Mouse (Mus musculus) midbrain, embryonic 10.5 days (tissue): ENCODE results near the gene Cish. TPM values are rescaled to one million over a fixed set of nuclear protein-coding genes. Genes with fewer than 3 reads are reported as not detected.

Experiments used
- DNase-seq: peaks from one replicate; pipeline ENCODE4 v3.0.0-alpha.2; 2017; ENCODE audit warnings: low spot score
- H3K27ac ChIP-seq: fragments of 300-500 bp; sonication (generic); replicated peaks from 2 replicates; pipeline ENCODE4 v1.5.1; 2016; ENCODE audit warnings: mild to moderate bottlenecking
- H3K27me3 ChIP-seq: fragments of 300-500 bp; sonication (generic); 2 replicates; pipeline ENCODE4 v1.6.1; 2016; ENCODE audit warnings: low read depth, mild to moderate bottlenecking; ENCODE audit not compliant: poor library complexity, severe bottlenecking
- H3K36me3 ChIP-seq: fragments of 300-500 bp; sonication (generic); 2 replicates; pipeline ENCODE4 v1.6.1; 2016; ENCODE audit warnings: mild to moderate bottlenecking, moderate library complexity
- H3K4me1 ChIP-seq: fragments of 300-500 bp; sonication (generic); 2 replicates; pipeline ENCODE4 v1.6.1; 2016
- H3K4me3 ChIP-seq: fragments of 300-500 bp; sonication (generic); 2 replicates; pipeline ENCODE4 v1.5.1; 2016; ENCODE audit warnings: mild to moderate bottlenecking, moderate library complexity
- H3K9me3 ChIP-seq: fragments of 300-500 bp; sonication (generic); replicated peaks from 2 replicates; pipeline ENCODE4 v1.6.1; 2016; ENCODE audit warnings: mild to moderate bottlenecking
- WGBS: fragments of 180-500 bp; shearing (Covaris S2); methylation state at CpG from one replicate; pipeline ENCODE4 v1.1.7; 2016; 5-methylcytosine and 5-hydroxymethylcytosine counted together
- polyA plus RNA-seq: library from polyadenylated mRNA; unstranded; fragments of >200 nt; fragmentation: Nextera tagmentation; extraction: Ambion mirVana; gene quantifications from 2 replicates; pipeline ENCODE4 v1.2.1, GENCODE M21; 2016

The Cish gene
- polyA plus RNA-seq, 1 experiment from 2014 or later, result 7.3 TPM

- H3K9me3 ChIP-seq, result no peaks in the 10 kb centered on the region
- peak overlapping the region; percentile 66 for H3K27ac ChIP-seq
- H3K36me3 ChIP-seq, result no peaks in the 10 kb centered on the region
- 21% methylated on average over 16 of the region's 16 CpGs for WGBS
- H3K27me3 ChIP-seq, result peaks cover 14% of the 10 kb centered on the region
- H3K4me1 ChIP-seq, result peaks cover 29% of the 10 kb centered on the region
- peak; percentile 49 for DNase-seq
- peak overlapping the region; percentile 22 for H3K4me3 ChIP-seq
Observed at GRCm38 (mm10) chr9:107279378-107280321, 16.2 kb upstream of the Cish start.

- peaks cover 37% of the 10 kb centered on the region for H3K4me1 ChIP-seq
- DNase-seq, result no peak
- peak overlapping the region; percentile 66 for H3K27ac ChIP-seq
- no peaks in the 10 kb centered on the region for H3K36me3 ChIP-seq
- H3K4me3 ChIP-seq, result peak overlapping the region; percentile 22; the same call in 1 of the 2 replicates
- WGBS, result 46% methylated on average over 13 of the region's 13 CpGs
- peaks cover 14% of the 10 kb centered on the region for H3K27me3 ChIP-seq
- no peaks in the 10 kb centered on the region for H3K9me3 ChIP-seq
Observed at GRCm38 (mm10) chr9:107280322-107281027, 15.4 kb upstream of the Cish start.

- Histone ChIP-seq H3K4me1 (peaks cover 37% of the 10 kb centered on the region), H3K4me3 (no peak overlapping the region), H3K27ac (no peak overlapping the region), H3K9me3 (no peaks in the 10 kb centered on the region), H3K36me3 (no peaks in the 10 kb centered on the region), H3K27me3 (peaks cover 14% of the 10 kb centered on the region)
- 87% methylated on average over 5 of the region's 5 CpGs for WGBS
- DNase-seq, result no peak
Observed at GRCm38 (mm10) chr9:107281241-107281987, 14.4 kb upstream of the Cish start.

GRCm38 (mm10) chr9:107282951-107283350 is 12.9 kb upstream of the Cish start:
- no peak for DNase-seq
- peaks cover 20% of the 10 kb centered on the region for H3K27me3 ChIP-seq
- H3K27ac ChIP-seq, result no peak overlapping the region
- 89% methylated on average over 9 of the region's 9 CpGs for WGBS
- H3K36me3 ChIP-seq, result no peaks in the 10 kb centered on the region
- H3K4me3 ChIP-seq, result no peak overlapping the region
- H3K4me1 ChIP-seq, result peaks cover 37% of the 10 kb centered on the region
- H3K9me3 ChIP-seq, result no peaks in the 10 kb centered on the region

- H3K27me3 ChIP-seq, result peaks cover 22% of the 10 kb centered on the region
- H3K4me1 ChIP-seq, result peaks cover 29% of the 10 kb centered on the region
- no peak for DNase-seq
- H3K9me3 ChIP-seq, result no peaks in the 10 kb centered on the region
- 26% methylated on average over 3 of the region's 3 CpGs for WGBS
- H3K4me3 ChIP-seq, result no peak overlapping the region
- H3K36me3 ChIP-seq, result no peaks in the 10 kb centered on the region
- no peak overlapping the region for H3K27ac ChIP-seq
Observed at GRCm38 (mm10) chr9:107285009-107285408, 10.8 kb upstream of the Cish start.

- no peak for DNase-seq
- Histone ChIP-seq H3K27ac (no peak overlapping the region), H3K36me3 (no peaks in the 10 kb centered on the region), H3K27me3 (peaks cover 31% of the 10 kb centered on the region), H3K4me3 (no peak overlapping the region), H3K9me3 (no peaks in the 10 kb centered on the region), H3K4me1 (peaks cover 24% of the 10 kb centered on the region)
- 77% methylated on average over 2 of the region's 2 CpGs for WGBS
Observed at GRCm38 (mm10) chr9:107287294-107287693, 8.5 kb upstream of the Cish start.

- 88% methylated on average over 14 of the region's 14 CpGs for WGBS
- Histone ChIP-seq H3K4me1 (peaks cover 24% of the 10 kb centered on the region), H3K4me3 (no peak overlapping the region)
Observed at GRCm38 (mm10) chr9:107288105-107288650, 7.6 kb upstream of the Cish start.

DNA sequence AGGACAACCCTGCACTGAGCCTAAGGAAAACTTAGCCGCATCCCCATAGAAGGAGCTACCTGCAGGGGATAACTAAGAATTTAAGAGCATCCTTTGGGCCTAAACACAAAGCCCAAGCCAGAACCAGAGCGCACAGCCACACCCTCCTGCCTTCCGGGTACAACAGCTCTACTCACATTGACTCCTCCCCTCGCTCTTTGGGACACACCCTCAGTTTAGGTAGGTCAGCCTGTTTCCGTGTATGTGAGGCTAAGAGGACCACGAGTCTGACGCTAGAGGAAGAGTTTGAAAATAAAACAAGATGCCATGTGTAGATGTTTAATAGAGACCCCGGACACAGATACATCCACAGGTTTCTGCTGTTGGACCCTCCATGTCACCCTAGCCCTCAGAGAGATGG is 7.1 kb upstream of the Cish start:
- Histone ChIP-seq H3K4me3 (peak overlapping the region; percentile 63), H3K36me3 (no peaks in the 10 kb centered on the region), H3K27ac (no peak overlapping the region), H3K27me3 (peaks cover 38% of the 10 kb centered on the region), H3K9me3 (no peaks in the 10 kb centered on the region), H3K4me1 (peaks cover 24% of the 10 kb centered on the region)
- WGBS, result 28% methylated on average over 8 of the region's 8 CpGs
- DNase-seq, result no peak

More at GRCm38 (mm10) chr9:107288105-107288650, 7.6 kb upstream of the Cish start:
- Histone ChIP-seq H3K27me3 (peaks cover 38% of the 10 kb centered on the region), H3K27ac (no peak overlapping the region), H3K9me3 (no peaks in the 10 kb centered on the region), H3K36me3 (no peaks in the 10 kb centered on the region)
- no peak for DNase-seq

GRCm38 (mm10) chr9:107289211-107290076 is 6.4 kb upstream of the Cish start, which contains the start of gene Mapkapk3:
Mapkapk3 (minus strand) TSS chr9:107289877.
- no peaks in the 10 kb centered on the region for H3K36me3 ChIP-seq
- peaks cover 24% of the 10 kb centered on the region for H3K4me1 ChIP-seq
- 4% methylated on average over 49 of the region's 49 CpGs for WGBS
- H3K9me3 ChIP-seq, result no peaks in the 10 kb centered on the region
- H3K4me3 ChIP-seq, result peak within 1 kb of the TSS; percentile 63
- peak; percentile 84 for DNase-seq
- peaks cover 39% of the 10 kb centered on the region for H3K27me3 ChIP-seq
- peak within 1 kb of the TSS; percentile 53 for H3K27ac ChIP-seq

GRCm38 (mm10) chr9:107290897-107291296 is 4.9 kb upstream of the Cish start:
- Histone ChIP-seq H3K4me1 (peaks cover 22% of the 10 kb centered on the region), H3K9me3 (no peaks in the 10 kb centered on the region), H3K4me3 (no peak overlapping the region), H3K27ac (no peak overlapping the region), H3K27me3 (peaks cover 52% of the 10 kb centered on the region), H3K36me3 (no peaks in the 10 kb centered on the region)
- WGBS, result 31% methylated on average over 10 of the region's 10 CpGs
- peak; percentile 80 for DNase-seq

DNA sequence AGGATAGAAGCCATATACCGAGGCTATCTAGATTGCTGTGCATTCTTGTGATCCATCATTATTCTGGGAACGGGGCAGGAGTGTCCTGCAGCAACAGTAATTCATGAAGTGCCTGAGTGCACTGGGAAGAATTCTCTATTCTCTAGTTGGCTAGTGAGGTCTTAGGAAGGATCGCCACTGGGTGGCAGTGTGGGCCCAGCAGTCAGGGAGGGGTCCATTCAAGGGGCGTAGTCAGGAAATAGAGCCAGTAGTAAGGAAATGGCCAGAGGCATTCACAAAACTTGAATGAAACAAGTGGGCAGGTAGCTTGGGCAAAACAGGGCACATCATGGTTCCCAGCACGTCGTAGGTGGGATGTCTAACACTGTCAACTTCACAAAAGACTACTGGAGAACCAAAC is 1.6 kb upstream of the Cish start:
- Histone ChIP-seq H3K27me3 (peaks cover 48% of the 10 kb centered on the region), H3K9me3 (no peaks in the 10 kb centered on the region), H3K27ac (no peak overlapping the region), H3K4me3 (no peak overlapping the region), H3K36me3 (no peaks in the 10 kb centered on the region), H3K4me1 (peaks cover 39% of the 10 kb centered on the region)
- DNase-seq, result peak; percentile 69
- 5% methylated on average over 6 of the region's 6 CpGs for WGBS
